Mouse (Mus musculus) fat pad, adult 2 months (tissue): ENCODE measurements around the gene Ube2v1.

Source experiments
- DNase-seq: peaks from one replicate; pipeline ENCODE4 v3.0.0-alpha.2; 2011; ENCODE audit warnings: low read depth, low spot score; ENCODE audit errors: extremely low read depth

Gene Ube2v1

GRCm38 (mm10) chr2:167595761-167596171 is 36.1 kb downstream of the Ube2v1 start:
- no peak for DNase-seq

DNA sequence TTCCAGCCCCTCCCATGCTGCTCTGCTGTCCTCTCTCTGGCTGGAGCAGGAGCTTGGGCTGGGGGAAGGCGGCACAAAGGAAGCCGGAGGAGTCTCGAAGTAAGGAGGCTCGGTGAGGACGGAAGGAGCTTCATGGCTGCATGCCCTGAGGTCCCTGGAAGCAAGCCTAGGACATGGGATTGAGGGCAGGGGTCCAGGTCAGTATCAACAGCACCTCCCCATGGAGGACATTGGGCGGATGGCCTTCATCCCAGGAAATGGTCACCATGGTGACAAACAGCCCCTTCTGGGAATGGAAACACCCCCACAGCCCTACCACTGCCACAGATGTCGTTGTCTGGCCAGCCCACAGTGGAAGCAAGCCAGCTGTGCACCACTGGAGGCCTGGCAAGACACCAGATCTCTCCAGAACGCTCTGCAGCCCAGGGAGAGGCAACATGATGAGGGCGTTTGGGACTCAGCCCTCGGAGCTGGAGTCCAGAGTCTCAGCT is 37.4 kb downstream of the Ube2v1 start:
- DNase-seq, result no peak

- no peak for DNase-seq
Measured at GRCm38 (mm10) chr2:167593551-167594250, 38.2 kb downstream of the Ube2v1 start.

- DNase-seq, result no peak
Measured at GRCm38 (mm10) chr2:167588774-167589577, 42.9 kb downstream of the Ube2v1 start.

- no peak for DNase-seq
Measured at GRCm38 (mm10) chr2:167586976-167587375, 44.9 kb downstream of the Ube2v1 start.

DNA sequence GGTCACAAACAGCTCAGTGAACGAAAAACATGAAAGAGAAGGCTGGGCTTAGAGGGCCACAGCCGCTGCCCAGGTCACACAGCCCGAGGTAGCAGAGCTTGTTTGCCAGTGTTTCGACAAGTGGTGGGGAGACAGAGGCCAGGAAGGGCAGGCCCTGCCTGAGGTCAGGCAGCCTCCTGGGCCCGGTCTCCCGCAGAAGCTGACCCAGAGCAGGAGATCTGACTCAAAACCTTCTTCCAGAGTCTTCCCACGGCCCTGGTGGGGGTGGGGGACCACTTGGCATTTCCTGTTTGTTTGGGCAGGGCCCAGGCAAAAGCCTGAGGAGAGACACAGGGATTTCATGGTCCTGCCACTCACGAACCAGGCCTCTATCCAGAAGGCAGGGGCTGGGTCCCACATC is 45.9 kb downstream of the Ube2v1 start:
- DNase-seq, result no peak

DNA sequence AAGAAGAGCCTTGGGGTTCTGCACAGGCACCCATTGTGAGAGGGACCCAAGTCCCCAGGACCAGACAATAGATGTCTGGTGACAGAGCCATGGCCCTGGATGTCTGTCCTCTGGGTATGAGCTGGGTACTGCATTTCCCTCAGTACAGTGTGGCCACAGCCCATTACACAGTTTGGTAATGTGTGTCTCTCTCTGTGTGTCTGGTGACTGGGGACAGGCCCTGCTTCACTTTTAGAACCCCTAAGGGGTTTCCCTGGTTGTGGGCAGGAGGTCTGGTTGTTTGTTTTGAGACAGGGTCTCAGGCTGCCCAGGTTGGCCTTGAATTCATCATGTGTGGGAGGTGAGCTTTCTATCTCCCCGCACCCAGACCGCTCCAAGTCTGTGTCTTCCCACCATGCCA is 46.6 kb downstream of the Ube2v1 start:
- no peak for DNase-seq

DNA sequence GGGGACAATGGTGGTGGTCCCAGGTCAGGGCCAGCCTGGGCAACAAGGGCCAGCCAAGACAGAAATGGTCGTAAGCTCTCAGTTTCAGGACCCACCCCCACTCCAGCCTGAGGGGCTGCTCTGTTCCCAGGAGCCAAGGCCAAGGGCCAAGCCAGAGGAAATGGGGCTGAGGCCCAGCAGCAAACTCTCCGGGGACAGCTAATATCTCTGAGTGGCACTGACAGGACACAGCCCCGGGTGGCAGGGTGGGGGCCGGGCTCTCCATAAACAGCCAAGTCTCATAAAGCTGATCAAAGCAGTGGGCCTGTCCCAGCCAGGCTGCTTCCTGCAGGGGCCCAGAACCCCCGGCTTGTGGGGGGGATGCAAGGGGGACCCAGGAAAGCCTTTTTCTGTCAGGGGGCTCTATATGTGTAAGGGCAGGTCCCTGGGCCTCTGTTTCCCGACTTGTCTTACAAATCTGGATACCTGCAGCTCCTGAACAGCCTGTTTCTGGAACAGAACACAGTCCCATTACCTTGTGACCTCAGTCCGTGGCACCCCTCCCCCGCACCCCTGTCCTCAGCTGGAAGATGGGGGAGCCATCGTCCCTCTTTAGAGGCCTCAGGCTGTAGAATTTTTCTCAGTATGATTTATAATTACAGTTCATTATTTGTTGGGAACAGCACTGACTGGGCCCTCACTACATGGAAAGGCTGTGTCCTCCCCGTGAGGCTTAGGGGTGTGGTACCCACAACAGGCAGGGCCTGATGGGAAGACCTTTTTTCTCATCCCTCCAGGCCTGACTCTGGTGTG is 48.5 kb downstream of the Ube2v1 start:
- DNase-seq, result no peak

- DNase-seq, result no peak
Measured at GRCm38 (mm10) chr2:167578521-167578920, 53.4 kb downstream of the Ube2v1 start.

DNA sequence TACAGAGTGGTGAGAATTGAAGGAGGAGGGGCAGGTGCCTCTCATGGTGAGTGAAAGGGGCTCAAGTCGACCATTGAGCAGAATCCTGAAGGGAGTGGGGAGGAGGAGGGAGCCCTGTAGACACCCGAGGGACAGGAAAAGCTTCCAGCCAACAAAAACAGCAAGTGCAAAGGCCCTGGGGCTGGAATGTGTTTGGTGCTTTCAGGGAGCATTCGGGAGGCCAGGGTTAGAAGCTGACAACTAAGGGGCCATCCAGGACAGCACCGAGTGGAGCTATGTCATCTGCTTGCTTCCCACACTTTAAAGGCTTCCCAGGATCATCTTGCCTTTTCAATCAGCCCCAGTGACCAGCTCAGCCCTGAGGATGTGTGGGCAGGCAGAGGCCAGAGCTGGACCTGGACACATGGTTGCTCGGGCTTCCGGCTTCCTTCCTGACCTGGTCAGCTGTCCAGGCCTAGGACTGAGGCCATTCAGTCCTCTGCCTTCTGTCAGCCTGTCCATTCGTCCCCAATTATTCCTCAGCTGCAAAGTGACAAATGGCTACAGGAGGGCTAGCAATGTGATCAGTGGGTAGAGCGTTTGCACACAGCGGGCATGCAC is 54.6 kb downstream of the Ube2v1 start:
- DNase-seq, result no peak

- no peak for DNase-seq
Measured at GRCm38 (mm10) chr2:167576121-167576620, 55.7 kb downstream of the Ube2v1 start.

DNA sequence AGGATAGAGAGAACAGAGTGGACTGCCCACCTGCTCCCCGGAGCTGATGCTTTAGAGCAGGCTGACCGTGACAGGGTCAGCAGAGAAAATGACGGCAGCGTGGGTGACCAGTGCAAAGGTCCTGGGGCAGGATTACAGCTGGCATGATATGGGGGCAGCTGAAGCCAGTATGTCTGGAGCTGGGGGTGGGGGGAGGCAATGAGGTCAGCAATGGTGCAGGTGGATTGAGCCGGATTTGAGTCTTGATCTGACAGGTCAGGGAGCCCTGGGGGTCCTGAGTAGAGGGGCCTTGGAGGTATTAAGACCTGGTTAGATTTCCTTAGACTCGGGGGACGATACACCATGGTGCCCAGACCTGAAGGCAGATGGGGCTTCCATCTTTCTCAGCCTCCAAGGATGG is 56.3 kb downstream of the Ube2v1 start:
- no peak for DNase-seq

GRCm38 (mm10) chr2:167574814-167575213 is 57.1 kb downstream of the Ube2v1 start:
- DNase-seq, result no peak

DNA sequence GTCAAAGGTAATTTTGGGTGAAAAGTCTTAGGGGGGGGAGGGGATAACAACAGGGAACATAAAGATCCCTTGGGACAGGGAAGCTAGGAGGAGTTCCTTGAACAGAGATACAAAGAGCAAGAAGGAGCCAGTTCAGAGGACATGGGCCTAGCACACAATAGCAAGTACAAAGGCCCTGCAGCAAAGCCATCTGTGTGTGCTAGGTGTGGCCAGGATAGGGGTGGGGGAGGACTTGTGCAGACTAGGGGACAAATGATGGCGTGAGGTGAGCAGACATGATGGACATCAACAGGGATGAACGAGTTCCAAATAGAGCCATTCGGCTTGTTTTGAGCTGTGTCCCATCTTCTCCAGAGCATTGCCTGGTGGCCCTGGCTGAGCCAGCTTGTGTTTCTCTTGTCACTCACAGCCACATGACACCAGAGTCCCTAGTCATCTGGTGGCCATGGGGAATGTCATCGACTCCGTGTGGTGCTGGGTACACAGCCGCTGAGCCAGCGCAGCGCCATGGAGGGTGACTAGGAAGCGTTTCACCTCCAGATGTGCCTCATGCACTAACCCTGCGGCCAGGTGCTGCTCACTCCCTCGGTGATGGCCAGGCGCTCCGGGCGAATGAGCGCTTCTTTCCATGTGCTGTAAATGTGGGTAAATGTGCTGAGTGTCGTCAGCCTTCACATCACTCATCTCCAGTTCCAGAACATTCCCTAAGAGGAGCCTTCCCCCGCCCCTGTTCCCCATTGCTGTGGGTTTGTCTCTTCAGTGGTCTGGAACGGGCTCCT is 60.3 kb downstream of the Ube2v1 start:
- no peak for DNase-seq

DNA sequence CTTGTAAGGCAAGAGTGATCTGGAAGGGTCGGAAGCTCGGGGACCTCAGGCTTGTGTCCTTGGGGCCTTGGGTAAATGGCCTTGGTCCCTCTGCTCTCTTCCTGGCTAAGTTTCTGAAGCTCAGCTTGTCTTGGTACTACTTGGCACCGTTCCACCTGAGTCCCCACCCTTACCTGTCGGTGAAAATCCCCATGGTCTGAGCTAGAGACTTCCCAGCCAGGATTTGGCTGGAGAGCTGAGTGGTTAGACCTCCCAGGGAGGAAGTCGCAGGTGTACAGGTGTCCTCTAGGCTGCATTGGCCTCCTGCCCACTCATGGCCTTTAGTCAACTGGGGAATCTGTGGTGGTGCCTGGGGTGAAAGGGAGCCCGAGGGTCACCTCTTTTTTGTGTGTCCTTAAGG is 61.1 kb downstream of the Ube2v1 start:
- no peak for DNase-seq

DNA sequence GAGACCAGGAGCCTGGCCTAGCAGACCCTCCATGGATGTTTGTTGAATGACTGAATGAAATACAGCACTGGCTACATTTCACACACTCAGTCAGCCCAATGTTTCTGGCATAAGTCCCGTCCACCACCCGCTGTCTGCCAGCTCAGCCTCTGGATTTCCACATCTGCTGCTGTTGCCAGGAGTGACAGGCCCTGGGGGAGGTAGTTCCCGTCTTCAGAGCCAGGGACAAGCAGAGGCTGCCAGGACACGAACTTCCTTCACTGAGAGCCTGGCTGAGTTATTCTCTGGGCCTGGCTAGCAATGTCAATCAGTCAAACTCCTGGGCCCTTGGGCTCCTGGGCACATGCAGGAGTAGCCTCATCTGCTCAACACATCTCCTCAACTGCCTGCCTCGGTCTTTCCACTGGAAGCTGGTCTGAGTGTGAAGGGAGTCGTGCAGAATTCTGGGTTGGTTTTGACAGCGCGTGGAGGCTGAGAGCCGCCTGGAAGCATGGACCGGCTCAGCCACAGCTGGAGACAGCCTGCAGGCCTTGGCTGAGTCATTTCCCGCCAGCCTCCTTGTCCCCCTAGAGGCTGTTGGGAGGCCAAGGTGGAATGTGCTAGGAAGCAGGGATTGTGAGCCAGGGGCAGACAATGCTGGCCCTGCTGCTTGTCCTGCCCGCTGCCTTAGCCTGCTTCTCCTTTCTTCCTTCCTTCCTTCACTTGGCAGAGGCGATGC is 61.8 kb downstream of the Ube2v1 start:
- DNase-seq, result peak; percentile 62

- DNase-seq, result no peak
Measured at GRCm38 (mm10) chr2:167568112-167568511, 63.8 kb downstream of the Ube2v1 start.

DNA sequence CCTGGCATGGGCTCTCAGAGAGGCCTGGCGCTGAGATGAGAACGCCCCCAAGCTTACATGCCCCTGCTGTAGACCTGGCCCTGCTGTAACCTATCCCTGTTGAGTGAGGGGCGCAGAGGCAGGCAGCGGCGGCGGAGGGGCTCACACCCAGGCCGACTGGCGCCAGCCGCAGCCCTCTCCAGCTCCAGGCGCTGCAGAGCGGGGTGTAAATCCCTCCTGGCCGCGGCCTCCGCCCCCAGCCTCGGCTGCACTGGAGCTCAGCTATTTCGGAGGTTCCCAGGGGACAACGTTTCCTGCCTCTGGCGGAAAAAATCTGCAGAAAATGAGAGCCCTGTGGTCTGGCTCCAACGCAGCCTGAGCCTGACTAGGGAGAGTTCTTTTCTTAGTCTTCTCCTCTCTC is 66.2 kb downstream of the Ube2v1 start:
- DNase-seq, result no peak

GRCm38 (mm10) chr2:167565312-167565656 is 66.6 kb downstream of the Ube2v1 start:
- no peak for DNase-seq
